Mouse (Mus musculus) adipocyte (in vitro differentiated cells): ENCODE results near the gene Rpp25.

Experiments used
- DNase-seq: peaks from one replicate; pipeline ENCODE4 v3.0.0-alpha.2; 2016; ENCODE audit warnings: low spot score

Rpp25 gene

GRCm38 (mm10) chr9:57521056-57521911 is 17.5 kb downstream of the Rpp25 start, which contains the start of gene Cox5a:
Gene Cox5a (plus strand): TSS chr9:57521274.
- peak; percentile 94 for DNase-seq

GRCm38 (mm10) chr9:57522114-57522860 is 18.5 kb downstream of the Rpp25 start:
- no peak for DNase-seq

GRCm38 (mm10) chr9:57522861-57523246 is 19.0 kb downstream of the Rpp25 start:
- no peak for DNase-seq

DNA sequence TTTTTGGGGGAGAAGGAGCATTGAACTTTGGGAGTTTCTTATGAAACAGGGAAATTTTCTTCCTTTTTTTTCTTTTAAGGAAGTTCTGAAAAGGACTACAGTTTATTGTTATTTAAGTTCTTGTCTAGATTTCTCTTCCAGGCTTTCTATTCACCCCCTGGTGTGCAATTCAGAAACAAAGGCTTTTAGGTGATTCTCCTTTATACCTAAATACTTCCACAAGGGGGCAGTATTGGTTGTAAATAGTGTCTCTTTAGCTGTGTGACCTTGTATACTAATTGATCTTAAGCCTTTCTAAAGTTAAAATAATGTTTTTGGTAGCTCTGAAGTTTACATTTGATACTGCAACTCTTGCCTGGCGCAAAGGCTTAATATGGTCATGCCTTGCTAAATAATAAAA is 19.9 kb downstream of the Rpp25 start:
- DNase-seq, result peak; percentile 70

- no peak for DNase-seq
These were observed 20.6 kb downstream of the Rpp25 start for GRCm38 (mm10) chr9:57524439-57524838.

DNA sequence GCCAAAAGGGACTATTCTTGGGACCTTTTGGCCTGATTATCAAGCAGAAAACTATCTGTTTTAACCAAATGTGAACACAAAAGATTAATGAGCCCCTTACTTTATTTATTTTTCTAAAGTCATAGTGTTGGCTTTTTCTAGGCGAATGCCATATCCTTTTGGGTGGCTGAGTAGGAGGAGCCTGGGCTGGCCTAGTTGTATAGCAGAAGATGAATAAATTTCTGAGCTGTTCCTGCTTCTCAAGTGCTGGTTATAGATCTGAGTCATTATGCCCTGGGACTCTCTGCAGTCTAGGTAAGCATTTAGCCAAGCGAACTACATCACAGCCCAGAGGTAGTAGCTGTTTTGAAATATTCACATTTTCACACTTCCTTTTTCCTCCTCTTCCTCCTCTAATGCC is 21.7 kb downstream of the Rpp25 start:
- no peak for DNase-seq

DNA sequence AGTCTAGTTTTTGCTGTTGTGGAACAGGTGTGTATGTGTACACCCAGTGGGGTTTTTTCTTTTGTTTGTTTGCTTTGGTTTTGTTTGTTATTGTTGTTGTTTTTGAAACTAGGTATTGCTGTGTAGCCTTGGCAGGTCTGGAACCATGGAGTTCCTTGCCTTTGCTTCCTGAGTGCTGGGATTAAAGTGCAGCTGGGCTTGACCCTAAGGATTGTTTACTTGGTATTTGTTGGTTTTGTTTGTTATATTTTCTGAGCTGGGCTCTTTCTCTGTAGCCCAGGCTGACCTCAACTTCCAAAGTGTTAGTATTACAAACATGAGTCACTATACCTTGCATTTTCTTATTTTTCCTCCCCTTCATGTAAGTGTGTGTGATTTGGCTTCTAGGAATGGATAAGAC is 22.6 kb downstream of the Rpp25 start:
- no peak for DNase-seq

GRCm38 (mm10) chr9:57531946-57532345 is 28.1 kb downstream of the Rpp25 start:
- DNase-seq, result no peak

- peak; percentile 89 for DNase-seq
These were observed 32.5 kb downstream of the Rpp25 start for GRCm38 (mm10) chr9:57536362-57536761.

- DNase-seq, result peak; percentile 89
These were observed 33.4 kb downstream of the Rpp25 start, which contains the start of gene Fam219b for GRCm38 (mm10) chr9:57537044-57537727. Gene Fam219b (plus strand): TSS chr9:57537528.

GRCm38 (mm10) chr9:57537728-57538181 is 33.9 kb downstream of the Rpp25 start:
- peak; percentile 54 for DNase-seq

- no peak for DNase-seq
These were observed 35.7 kb downstream of the Rpp25 start for GRCm38 (mm10) chr9:57539550-57539949.

- DNase-seq, result peak; percentile 83
These were observed 37.5 kb downstream of the Rpp25 start for GRCm38 (mm10) chr9:57541312-57541711.

GRCm38 (mm10) chr9:57543951-57544350 is 40.1 kb downstream of the Rpp25 start:
- DNase-seq, result no peak

- peak; percentile 93 for DNase-seq
These were observed 43.5 kb downstream of the Rpp25 start for GRCm38 (mm10) chr9:57547287-57547686.

DNA sequence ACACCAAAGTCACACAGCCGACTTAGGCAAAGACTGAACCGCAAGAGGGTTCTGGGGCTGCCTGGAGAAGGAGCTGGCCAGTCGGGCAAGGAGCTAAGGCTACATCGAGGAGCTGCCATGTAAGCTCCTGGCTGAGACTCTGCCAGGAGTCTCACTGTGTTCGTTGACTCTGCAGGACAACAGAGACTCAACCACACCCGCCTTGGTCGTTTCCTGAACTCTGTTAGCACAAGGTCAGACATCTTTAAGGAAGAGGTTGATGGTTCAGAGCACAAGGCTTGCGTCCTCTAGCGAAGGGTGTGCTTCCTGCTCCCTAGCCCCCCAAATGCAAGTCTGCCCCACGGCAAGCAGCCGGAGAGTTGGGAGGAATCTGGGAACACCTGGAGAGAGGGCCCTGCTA is 44.0 kb downstream of the Rpp25 start:
- DNase-seq, result no peak

GRCm38 (mm10) chr9:57549186-57549585 is 45.4 kb downstream of the Rpp25 start:
- no peak for DNase-seq

GRCm38 (mm10) chr9:57550126-57550862 is 46.5 kb downstream of the Rpp25 start:
- DNase-seq, result no peak

DNA sequence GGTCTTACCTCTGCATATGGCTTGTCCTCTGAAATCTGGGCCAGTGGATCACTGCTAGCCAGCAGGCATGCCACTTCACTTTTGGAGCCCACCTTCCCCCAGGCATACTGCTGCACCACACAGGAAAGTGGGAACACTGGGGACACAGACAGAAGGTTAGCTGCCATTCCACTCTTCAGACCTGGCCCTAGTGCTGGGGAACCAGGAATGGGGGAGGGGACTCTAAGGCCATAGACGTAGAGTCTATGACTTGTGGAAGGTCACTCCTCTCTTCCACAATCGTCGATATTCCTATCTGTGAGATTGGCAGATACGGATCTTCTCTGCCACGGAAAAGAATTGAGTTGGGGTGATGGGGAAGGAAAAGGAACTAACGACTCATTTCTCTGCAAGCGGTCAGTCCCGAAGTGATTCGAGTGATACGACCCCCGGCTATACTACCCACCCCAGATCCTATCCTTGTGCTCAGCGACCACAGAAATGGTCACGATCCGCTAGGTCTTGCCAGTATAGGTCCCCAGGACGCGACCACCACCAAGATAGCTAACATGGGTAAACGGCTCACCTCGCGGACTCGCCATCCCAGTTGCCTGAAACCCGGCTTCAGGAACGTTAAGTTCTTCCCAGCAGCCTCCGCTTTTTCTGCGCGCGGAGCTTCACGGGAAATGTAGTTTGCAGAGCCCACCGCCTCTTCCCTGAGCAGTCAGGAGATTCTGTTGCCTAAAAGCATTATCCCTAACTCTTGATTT is 48.5 kb downstream of the Rpp25 start, which contains the start of gene Mpi:
Gene Mpi (minus strand): TSS at position 625 of the 749 bp plus-strand sequence.
- DNase-seq, result peak; percentile 68

GRCm38 (mm10) chr9:57553119-57553518 is 49.3 kb downstream of the Rpp25 start:
- no peak for DNase-seq

GRCm38 (mm10) chr9:57554753-57555152 is 50.9 kb downstream of the Rpp25 start:
- DNase-seq, result no peak
